ENCODE assay signal across 22 mouse cellular contexts in genomic region chr2:83396307-83396706, GRCm38 (mm10).
DNase-seq lines count a peak whose midpoint lies in the region; ATAC-seq and TF ChIP-seq lines count a peak whose summit lies in the region.
"Had no signal": no experiment of that assay in that cellular context is flagged by ENCODE, and none has a peak within 500 bp of the region (broad histone marks: within the 10 kb centered on the region; RNA-seq: fewer than 3 reads in every experiment).

No protein-coding gene starts in this region.

- H3K4me1 ChIP-seq in forebrain, embryonic 11.5 days (replicated peaks; ENCODE audit: control insufficient read depth, insufficient read depth, low read length) = no peaks in the 10 kb centered on the region; the same call in 1 of the 2 replicates
- H3K4me1 ChIP-seq in forebrain, embryonic 10.5 days = peaks cover 17% of the 10 kb centered on the region
- no peaks in the 10 kb centered on the region for H3K4me1 ChIP-seq in hindbrain, embryonic 11.5 days (replicated peaks; ENCODE audit: control insufficient read depth, insufficient read depth, low read length)
- H3K4me1 ChIP-seq in hindbrain, postnatal 0 days (ENCODE audit: insufficient read depth, low read length) = no peaks in the 10 kb centered on the region
- 0 out of 2 replicates have a peak, but pooled peaks cover 3% of the 10 kb centered on the region for H3K4me1 ChIP-seq in midbrain, embryonic 11.5 days (ENCODE audit: control insufficient read depth, insufficient read depth, low read length)
- peaks cover 6% of the 10 kb centered on the region; the same call in 1 of the 2 replicates for H3K4me1 ChIP-seq in midbrain, embryonic 13.5 days (replicated peaks)
- H3K4me1 ChIP-seq in neural tube, embryonic 12.5 days = no peaks in the 10 kb centered on the region
- no peaks in the 10 kb centered on the region for H3K4me1 ChIP-seq in neural tube, embryonic 15.5 days
- H3K4me1 ChIP-seq: heart, embryonic 10.5 days; heart, embryonic 13.5 days had no signal

- peak; percentile 43; the same call in 1 of the 2 replicates for ATAC-seq in forebrain, embryonic 11.5 days (replicated peaks; ENCODE audit: low FRiP score)
- ATAC-seq in hindbrain, embryonic 11.5 days (ENCODE audit: low FRiP score) = peak; percentile 28; the same call in 1 of the 2 replicates
- ATAC-seq in hindbrain, postnatal 0 days = no peak
- peak; percentile 27; the same call in 1 of the 2 replicates for ATAC-seq in midbrain, embryonic 11.5 days (ENCODE audit: low FRiP score)
- no peak for ATAC-seq in midbrain, embryonic 13.5 days
- ATAC-seq in neural tube, embryonic 12.5 days (ENCODE audit: low FRiP score, low read depth) = peak; percentile 9; the same call in 1 of the 2 replicates
- no peak for ATAC-seq in neural tube, embryonic 15.5 days (ENCODE audit: low FRiP score)
- ATAC-seq: activated CD4-positive, CD25-positive, alpha-beta regulatory T cell, adult 4 months; intestine, postnatal 0 days had no signal

- no peak for DNase-seq in forebrain, embryonic 11.5 days (ENCODE audit: low spot score)
- no peak for DNase-seq in forebrain, embryonic 10.5 days (ENCODE audit: extremely low spot score, low spot score)
- no peak for DNase-seq in hindbrain, embryonic 11.5 days (ENCODE audit: low spot score)
- no peak for DNase-seq in hindbrain, postnatal 0 days (ENCODE audit: low spot score)
- DNase-seq in midbrain, embryonic 11.5 days (ENCODE audit: low spot score, missing footprints) = no peak
- DNase-seq: adrenal gland, adult 8-10 months; adrenal gland, postnatal 25 days; cerebellum, adult 11-12 months; cerebellum, adult 8-10 months; cerebellum, postnatal 10 days; gastrocnemius, postnatal 10 days; gastrocnemius, postnatal 36 days; heart, adult 2 months; heart, postnatal 14 days; heart, postnatal 4 days had no signal

- no peak overlapping the region for H3K4me2 ChIP-seq in forebrain, embryonic 11.5 days (ENCODE audit: low read depth, low read length, severe bottlenecking)
- H3K4me2 ChIP-seq in hindbrain, embryonic 11.5 days (replicated peaks; ENCODE audit: low read depth, low read length) = no peak overlapping the region
- no peak overlapping the region for H3K4me2 ChIP-seq in hindbrain, postnatal 0 days (ENCODE audit: low read depth, low read length)
- H3K4me2 ChIP-seq in midbrain, embryonic 11.5 days = no peak overlapping the region
- no peak overlapping the region for H3K4me2 ChIP-seq in midbrain, embryonic 13.5 days (replicated peaks)
- no peak overlapping the region for H3K4me2 ChIP-seq in neural tube, embryonic 12.5 days (replicated peaks)
- H3K4me2 ChIP-seq in neural tube, embryonic 15.5 days = no peak overlapping the region
- H3K4me2 ChIP-seq: heart, embryonic 13.5 days had no signal

- H3K27me3 ChIP-seq in forebrain, embryonic 11.5 days (ENCODE audit: control insufficient read depth, insufficient read depth, low read length) = no peaks in the 10 kb centered on the region
- no peaks in the 10 kb centered on the region for H3K27me3 ChIP-seq in forebrain, embryonic 10.5 days (ENCODE audit: poor library complexity, severe bottlenecking)
- no peaks in the 10 kb centered on the region for H3K27me3 ChIP-seq in hindbrain, embryonic 11.5 days (ENCODE audit: control insufficient read depth, insufficient read depth, low read length)
- H3K27me3 ChIP-seq in hindbrain, postnatal 0 days (ENCODE audit: insufficient read depth, low read length) = no peaks in the 10 kb centered on the region
- H3K27me3 ChIP-seq in midbrain, embryonic 11.5 days (ENCODE audit: control insufficient read depth, insufficient read depth, low read length) = no peaks in the 10 kb centered on the region
- H3K27me3 ChIP-seq in midbrain, embryonic 13.5 days = no peaks in the 10 kb centered on the region
- no peaks in the 10 kb centered on the region for H3K27me3 ChIP-seq in neural tube, embryonic 12.5 days (replicated peaks)
- H3K27me3 ChIP-seq in neural tube, embryonic 15.5 days (replicated peaks) = no peaks in the 10 kb centered on the region
- H3K27me3 ChIP-seq: heart, embryonic 13.5 days had no signal

- WGBS in forebrain, embryonic 11.5 days = 69% methylated on average over 1 of the region's 1 CpGs
- WGBS in forebrain, embryonic 10.5 days = 80% methylated on average over 1 of the region's 1 CpGs
- 72% methylated on average over 1 of the region's 1 CpGs for WGBS in hindbrain, embryonic 11.5 days
- WGBS in hindbrain, postnatal 0 days = 58% methylated on average over 1 of the region's 1 CpGs
- WGBS in midbrain, embryonic 11.5 days = 79% methylated on average over 1 of the region's 1 CpGs
- 77% methylated on average over 1 of the region's 1 CpGs for WGBS in midbrain, embryonic 13.5 days
- 67% methylated on average over 1 of the region's 1 CpGs for WGBS in neural tube, embryonic 12.5 days
- WGBS in neural tube, embryonic 15.5 days = 61% methylated on average over 1 of the region's 1 CpGs

- TF ChIP-seq CTCF in hindbrain, postnatal 0 days (IDR thresholded peaks at IDR 0.05; ENCODE audit: low read depth) = no peak

- H3K9me3 ChIP-seq in forebrain, embryonic 11.5 days (ENCODE audit: control insufficient read depth, low read length) = no peaks in the 10 kb centered on the region
- no peaks in the 10 kb centered on the region for H3K9me3 ChIP-seq in forebrain, embryonic 10.5 days
- H3K9me3 ChIP-seq in hindbrain, embryonic 11.5 days (ENCODE audit: control insufficient read depth, low read length) = no peaks in the 10 kb centered on the region
- H3K9me3 ChIP-seq in hindbrain, postnatal 0 days (ENCODE audit: low read length) = no peaks in the 10 kb centered on the region
- H3K9me3 ChIP-seq in midbrain, embryonic 11.5 days (ENCODE audit: control insufficient read depth, low read length) = no peaks in the 10 kb centered on the region
- H3K9me3 ChIP-seq in midbrain, embryonic 13.5 days = no peaks in the 10 kb centered on the region
- H3K9me3 ChIP-seq in neural tube, embryonic 12.5 days = no peaks in the 10 kb centered on the region
- H3K9me3 ChIP-seq in neural tube, embryonic 15.5 days (replicated peaks) = no peaks in the 10 kb centered on the region
- H3K9me3 ChIP-seq: heart, embryonic 10.5 days; heart, embryonic 13.5 days had no signal

- H3K27ac ChIP-seq in forebrain, embryonic 11.5 days (ENCODE audit: low read depth, low read length) = no peak overlapping the region
- H3K27ac ChIP-seq in forebrain, embryonic 10.5 days = no peak overlapping the region
- H3K27ac ChIP-seq in hindbrain, embryonic 11.5 days (ENCODE audit: low read depth, low read length) = no peak overlapping the region
- H3K27ac ChIP-seq in hindbrain, postnatal 0 days = no peak overlapping the region
- H3K27ac ChIP-seq in midbrain, embryonic 11.5 days (ENCODE audit: low read depth, low read length) = no peak overlapping the region
- no peak overlapping the region for H3K27ac ChIP-seq in midbrain, embryonic 13.5 days
- H3K27ac ChIP-seq in neural tube, embryonic 12.5 days = no peak overlapping the region
- no peak overlapping the region for H3K27ac ChIP-seq in neural tube, embryonic 15.5 days (replicated peaks)
- H3K27ac ChIP-seq: heart, adult 2 months; heart, embryonic 10.5 days; heart, embryonic 13.5 days had no signal

- H3K36me3 ChIP-seq in forebrain, embryonic 11.5 days (ENCODE audit: control insufficient read depth, insufficient read depth, low read length) = no peaks in the 10 kb centered on the region
- H3K36me3 ChIP-seq in forebrain, embryonic 10.5 days (replicated peaks) = no peaks in the 10 kb centered on the region
- H3K36me3 ChIP-seq in hindbrain, embryonic 11.5 days (ENCODE audit: control insufficient read depth, insufficient read depth, low read length) = no peaks in the 10 kb centered on the region
- no peaks in the 10 kb centered on the region for H3K36me3 ChIP-seq in hindbrain, postnatal 0 days (ENCODE audit: insufficient read depth, low read length)
- H3K36me3 ChIP-seq in midbrain, embryonic 11.5 days (ENCODE audit: control insufficient read depth, insufficient read depth, low read length) = no peaks in the 10 kb centered on the region
- H3K36me3 ChIP-seq in midbrain, embryonic 13.5 days = no peaks in the 10 kb centered on the region
- H3K36me3 ChIP-seq in neural tube, embryonic 12.5 days = no peaks in the 10 kb centered on the region
- H3K36me3 ChIP-seq in neural tube, embryonic 15.5 days = no peaks in the 10 kb centered on the region
- H3K36me3 ChIP-seq: heart, embryonic 10.5 days; heart, embryonic 13.5 days had no signal

- H3K9ac ChIP-seq in forebrain, embryonic 11.5 days (ENCODE audit: low read length) = no peak overlapping the region
- no peak overlapping the region for H3K9ac ChIP-seq in hindbrain, embryonic 11.5 days (ENCODE audit: low read depth, low read length)
- H3K9ac ChIP-seq in hindbrain, postnatal 0 days (replicated peaks; ENCODE audit: low read length) = no peak overlapping the region
- H3K9ac ChIP-seq in midbrain, embryonic 11.5 days (ENCODE audit: low read length) = no peak overlapping the region
- no peak overlapping the region for H3K9ac ChIP-seq in midbrain, embryonic 13.5 days (replicated peaks)
- no peak overlapping the region for H3K9ac ChIP-seq in neural tube, embryonic 12.5 days
- no peak overlapping the region for H3K9ac ChIP-seq in neural tube, embryonic 15.5 days (replicated peaks)
- H3K9ac ChIP-seq: heart, embryonic 13.5 days had no signal

- no peak overlapping the region for H3K4me3 ChIP-seq in forebrain, embryonic 11.5 days (ENCODE audit: low read depth, low read length)
- no peak overlapping the region for H3K4me3 ChIP-seq in forebrain, embryonic 10.5 days
- H3K4me3 ChIP-seq in hindbrain, embryonic 11.5 days (ENCODE audit: low read depth, low read length) = no peak overlapping the region
- H3K4me3 ChIP-seq in hindbrain, postnatal 0 days (ENCODE audit: low read length) = no peak overlapping the region
- no peak overlapping the region for H3K4me3 ChIP-seq in midbrain, embryonic 11.5 days (ENCODE audit: low read depth, low read length)
- H3K4me3 ChIP-seq in midbrain, embryonic 13.5 days (replicated peaks) = no peak overlapping the region
- no peak overlapping the region for H3K4me3 ChIP-seq in neural tube, embryonic 12.5 days
- H3K4me3 ChIP-seq in neural tube, embryonic 15.5 days (replicated peaks) = no peak overlapping the region
- H3K4me3 ChIP-seq: heart, adult 2 months; heart, embryonic 10.5 days; heart, embryonic 13.5 days had no signal

Comparison
In these comparisons a context has a peak if more than half of its experiments do, and no peak if none do; other contexts are left out.
1. ATAC-seq: peak in forebrain, embryonic 11.5 days (single experiment), hindbrain, embryonic 11.5 days (single experiment), midbrain, embryonic 11.5 days (single experiment) and neural tube, embryonic 12.5 days (single experiment); none in hindbrain, postnatal 0 days (single experiment), midbrain, embryonic 13.5 days (single experiment) and neural tube, embryonic 15.5 days (single experiment).